Mouse (Mus musculus) lung, postnatal 25 days (tissue): Measurements from ENCODE around the gene Scube1.
A peak's percentile ranks its signal among the peaks of the same experiment; 100 is the strongest.

Experiments
- DNase-seq: peaks from one replicate; pipeline ENCODE4 v3.0.0; 2022; ENCODE audit warnings: low spot score

The Scube1 gene

DNA sequence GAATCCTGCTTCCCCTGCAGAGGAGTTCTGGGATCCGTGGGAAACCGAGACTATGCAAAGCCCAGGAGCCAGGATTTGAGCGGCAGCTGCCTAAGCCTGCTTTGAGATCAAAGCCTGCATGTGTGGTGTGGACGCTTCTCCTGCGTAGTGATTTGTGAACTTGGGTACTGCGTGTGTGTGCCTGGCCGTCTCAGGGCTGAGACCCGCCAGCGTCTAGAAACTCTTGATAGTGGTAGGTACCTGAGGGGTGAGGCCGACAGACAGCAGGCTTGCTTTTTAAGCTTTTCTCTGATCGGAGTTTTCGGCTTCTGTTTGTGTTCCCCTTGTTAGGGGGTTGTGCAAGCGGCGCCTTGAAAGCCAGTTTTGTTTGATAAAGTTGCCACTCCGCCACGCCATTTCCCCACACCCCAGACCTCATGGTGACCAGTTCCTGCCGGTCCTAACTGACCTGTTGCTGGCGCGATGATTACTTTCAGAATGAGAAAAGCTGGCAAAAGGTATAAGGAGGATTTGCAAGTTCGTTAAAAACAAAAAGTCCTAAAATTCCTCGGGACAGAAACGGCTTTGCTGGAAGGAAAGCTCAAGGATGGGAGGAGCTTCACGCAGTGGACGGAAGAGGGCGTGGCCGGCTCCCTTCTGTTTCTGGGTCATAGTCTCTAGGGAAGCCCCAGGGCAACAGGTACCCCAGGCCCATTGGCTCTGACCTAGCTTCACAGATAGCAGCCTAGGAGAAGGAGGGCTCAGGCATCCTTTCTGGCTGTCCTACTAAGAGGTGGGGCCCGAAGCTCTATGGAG lies 160.8 kb downstream of the Scube1 start:
- DNase-seq = peak; percentile 53

DNA sequence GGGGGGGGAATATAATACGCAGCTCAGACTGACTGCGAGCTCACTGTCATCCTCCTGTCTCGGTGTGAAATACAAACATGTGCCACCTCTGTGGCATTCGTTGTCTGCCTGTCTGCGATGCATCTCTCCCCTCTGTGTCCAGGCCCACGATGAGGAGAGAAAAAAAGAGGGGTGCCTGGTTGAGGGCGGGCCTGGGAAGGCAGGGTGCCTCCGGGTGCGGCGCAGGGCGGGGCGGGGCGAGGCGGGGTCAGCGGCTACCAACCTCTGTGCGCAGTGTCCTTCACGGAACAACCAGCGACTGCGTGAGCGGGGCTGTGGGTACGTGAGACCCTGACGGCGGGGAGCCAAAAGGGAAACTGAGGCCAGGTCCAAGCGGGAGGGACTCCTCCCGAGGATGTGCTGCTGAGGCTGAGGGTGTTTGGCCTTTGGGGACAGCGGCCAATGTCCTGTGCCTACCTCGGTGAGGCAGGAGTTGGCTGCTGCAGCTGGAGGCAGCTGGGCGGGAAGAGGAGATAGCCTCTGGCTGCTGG lies 161.4 kb downstream of the Scube1 start, which contains the start of the genes Tspo and Mcat:
TSS of gene Tspo (plus strand) at position 266 of the 530 bp plus-strand sequence.
TSS of gene Mcat (minus strand) at position 461 of the 530 bp plus-strand sequence.
- DNase-seq = peak; percentile 78

DNA sequence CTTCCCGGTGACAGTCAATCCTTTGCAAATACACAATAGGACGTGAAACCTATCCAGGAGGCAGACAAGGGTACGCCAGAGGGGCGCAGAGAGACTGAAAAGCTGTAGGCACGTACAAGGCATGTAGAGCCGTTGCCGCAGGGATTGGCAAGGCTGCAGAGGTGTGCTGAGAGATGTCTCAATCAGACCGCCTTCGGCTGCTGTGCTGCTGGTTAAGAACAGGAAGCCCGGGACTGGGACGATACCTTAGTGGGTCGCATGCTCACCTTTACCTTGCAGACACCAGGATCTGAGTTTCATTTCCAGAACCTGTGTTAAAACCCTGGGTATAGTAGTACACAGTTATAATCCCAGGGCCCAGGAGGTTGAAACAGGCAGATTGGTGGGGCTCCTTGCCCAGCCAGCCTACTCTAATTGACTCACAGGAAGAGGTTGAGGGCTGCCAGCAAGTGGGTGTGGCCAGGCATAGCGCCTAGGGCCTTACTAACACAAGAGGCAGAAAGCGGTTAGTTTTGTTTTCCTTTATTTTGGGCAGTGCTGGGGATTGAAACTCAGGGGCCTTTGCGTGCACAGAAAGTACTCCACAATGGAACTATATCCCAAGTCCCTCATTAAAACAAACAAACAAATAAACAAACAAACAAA lies 162.1 kb downstream of the Scube1 start:
- DNase-seq = peak; percentile 93

DNA sequence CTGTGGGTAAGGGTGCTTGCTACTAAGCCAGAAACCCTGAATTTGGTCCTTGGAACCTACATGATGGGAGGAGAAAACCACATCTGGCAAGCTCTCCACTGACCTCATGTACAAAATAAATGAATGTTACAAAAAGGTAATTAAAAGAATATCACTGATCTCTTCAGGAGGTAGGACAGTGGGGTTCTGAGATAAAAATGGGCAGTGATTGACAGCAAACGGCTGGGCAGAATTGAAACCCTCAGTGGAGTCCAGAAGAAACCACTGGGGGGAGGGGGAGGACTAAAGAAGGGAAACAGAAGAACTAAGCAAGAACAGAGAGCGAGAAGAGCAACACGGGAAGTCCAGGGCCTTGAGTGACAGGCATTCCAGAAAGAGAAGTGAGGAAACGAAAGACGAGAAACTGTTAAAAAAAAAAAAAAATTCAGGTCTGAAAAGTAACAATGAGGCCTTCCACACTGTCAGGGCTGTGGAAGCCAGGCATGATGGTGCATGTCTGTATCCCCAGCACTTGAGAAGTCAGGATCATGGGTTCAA lies 163.8 kb downstream of the Scube1 start:
- DNase-seq = no peak

DNA sequence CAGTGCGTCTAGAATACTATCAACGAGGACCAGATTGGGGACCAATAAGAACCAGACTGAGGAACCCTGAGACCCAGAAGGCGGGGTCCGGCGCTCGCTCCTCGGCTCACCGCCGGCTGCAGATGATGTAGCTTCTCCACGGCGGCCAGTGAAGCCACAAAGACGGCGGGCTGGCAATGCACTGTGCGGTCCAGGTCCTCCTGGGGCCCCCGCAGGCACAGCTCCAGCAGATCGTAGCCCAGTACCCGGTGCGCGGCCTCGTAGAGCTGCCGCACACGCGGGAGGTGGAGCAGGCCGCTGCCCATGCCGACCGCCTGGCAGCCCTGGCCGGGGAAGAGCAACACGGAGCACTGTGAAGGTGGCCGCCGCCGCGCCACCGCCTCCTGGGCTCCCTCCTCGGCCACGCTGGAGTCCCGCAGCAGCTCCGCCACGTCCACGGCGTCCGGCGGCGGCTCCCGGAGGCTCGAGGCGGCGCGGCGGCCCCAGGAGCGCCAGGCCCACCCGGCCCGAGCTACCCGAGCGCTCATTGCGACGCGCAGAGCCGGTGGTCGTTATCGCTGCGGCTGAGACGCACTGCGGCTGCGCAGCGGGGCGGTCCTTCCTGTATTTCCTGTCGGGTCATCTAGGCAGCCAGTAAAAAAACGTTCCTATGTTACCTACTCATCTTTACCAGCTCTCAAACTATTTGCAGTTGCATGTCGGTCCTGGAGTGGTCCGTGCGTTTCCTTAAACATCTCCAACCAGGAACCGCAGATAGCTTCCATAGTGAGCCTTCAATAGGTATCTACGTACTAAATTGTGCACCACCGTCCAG lies 169.5 kb downstream of the Scube1 start:
- peak; percentile 87 for DNase-seq
